Mouse (Mus musculus) testis, adult 2 months (tissue): ENCODE data around the gene Psg22.
"Not testable (repeated sequence)": the region's sequence is repeated elsewhere in the genome, so short reads cannot be mapped to it uniquely, and the experiment has no call there.

Experiments used
- CTCF ChIP-seq: fragments of 200-500 bp; IDR thresholded peaks from 2 replicates; pipeline ENCODE4 v1.5.1; 2012; ENCODE audit warnings: low read depth, mild to moderate bottlenecking, inconsistent platforms, low read length, moderate library complexity; ENCODE audit not compliant: control insufficient read depth, insufficient read depth, insufficient replicate concordance
- POLR2A ChIP-seq: fragments of 200-500 bp; IDR thresholded peaks from 2 replicates; pipeline ENCODE4 v1.6.1; 2012; ENCODE audit warnings: low read depth, mild to moderate bottlenecking, inconsistent platforms, low read length, moderate library complexity; ENCODE audit not compliant: control insufficient read depth

DNA sequence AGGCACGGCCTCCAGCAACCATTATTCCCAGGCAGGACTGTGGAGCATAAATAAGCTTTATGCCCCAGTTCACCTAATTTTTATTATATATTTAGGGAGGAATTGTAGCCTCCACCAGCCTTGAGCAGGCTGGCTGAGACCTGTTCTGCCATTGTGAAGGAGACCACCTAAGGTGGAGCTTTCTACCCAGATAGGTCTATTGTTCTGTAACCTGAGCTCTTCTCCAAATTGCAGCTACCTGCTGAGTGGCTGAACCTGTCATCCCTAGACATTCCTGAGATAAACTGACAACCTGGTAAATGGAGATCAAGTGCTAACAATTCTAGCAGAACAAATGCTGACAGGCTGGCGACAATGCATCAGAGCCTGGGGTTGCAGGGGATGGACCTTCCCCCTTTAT is 45.0 kb downstream of the Psg22 start:
- not testable (repeated sequence) for TF ChIP-seq CTCF, POLR2A
